Mouse (Mus musculus): ENCODE results near the gene Gpank1.

DNA sequence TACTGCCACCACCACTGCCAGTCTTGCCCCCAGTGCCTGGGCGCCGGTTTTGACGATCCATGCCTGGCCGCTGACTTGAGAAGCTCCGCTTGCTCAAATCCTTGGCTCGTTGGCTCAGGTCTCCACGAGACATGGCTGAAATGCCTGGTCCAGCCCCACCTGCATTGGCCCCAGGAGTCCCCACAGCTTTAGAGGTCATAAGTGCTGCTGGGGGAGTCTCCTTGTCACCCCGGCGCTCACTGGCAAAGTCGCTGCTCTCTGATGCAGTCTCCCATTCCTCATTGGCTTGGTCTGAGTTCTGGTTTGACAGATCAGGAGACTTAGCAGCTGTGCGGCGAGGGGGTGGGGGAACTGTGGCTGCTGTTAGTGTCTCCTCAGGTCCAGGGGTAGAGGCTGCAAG, 34.2 kb downstream of the Gpank1 start:
- no peak for TF ChIP-seq POLR2A (IDR thresholded peaks at IDR 0.05; ENCODE audit: low read depth, low read length)
- TF ChIP-seq CTCF (IDR thresholded peaks at IDR 0.05; ENCODE audit: extremely low read depth, insufficient read length, insufficient replicate concordance, low read depth, low read length) = no peak
